Mouse (Mus musculus): ENCODE results near the gene Gm29564. TPM values are rescaled to one million over a fixed set of nuclear protein-coding genes. Genes with fewer than 3 reads are reported as not detected.
"Not testable (repeated sequence)": the region's sequence is repeated elsewhere in the genome, so short reads cannot be mapped to it uniquely, and the experiment has no call there.

The Gm29564 gene
- polyA plus RNA-seq (2015; fragmentation: Nextera tagmentation; extraction: Ambion mirVana): not detected in 2 replicates

GRCm38 (mm10) chrY:78212693-78213092 is at the start of gene Gm29564:
Gm29564 (plus strand) TSS chrY:78212993.
- WGBS: no CpG with 5 or more reads among the region's 6 CpGs
- not testable (repeated sequence) for H3K27me3 ChIP-seq; H3K4me2 ChIP-seq; H3K9ac ChIP-seq; H3K9me3 ChIP-seq (replicated peaks); H3K4me1 ChIP-seq; ATAC-seq (replicated peaks; ENCODE audit: low FRiP score); H3K27ac ChIP-seq; H3K4me3 ChIP-seq (replicated peaks); H3K36me3 ChIP-seq

Other genes starting within 250 kb of the Gm29564 start
- gene Gm20867, start 249.8 kb upstream of the Gm29564 start, polyA plus RNA-seq (2015; fragmentation: Nextera tagmentation; extraction: Ambion mirVana): not detected in 2 replicates